Mouse (Mus musculus): Measurements from ENCODE around the gene Pnpo.

Pnpo gene

DNA sequence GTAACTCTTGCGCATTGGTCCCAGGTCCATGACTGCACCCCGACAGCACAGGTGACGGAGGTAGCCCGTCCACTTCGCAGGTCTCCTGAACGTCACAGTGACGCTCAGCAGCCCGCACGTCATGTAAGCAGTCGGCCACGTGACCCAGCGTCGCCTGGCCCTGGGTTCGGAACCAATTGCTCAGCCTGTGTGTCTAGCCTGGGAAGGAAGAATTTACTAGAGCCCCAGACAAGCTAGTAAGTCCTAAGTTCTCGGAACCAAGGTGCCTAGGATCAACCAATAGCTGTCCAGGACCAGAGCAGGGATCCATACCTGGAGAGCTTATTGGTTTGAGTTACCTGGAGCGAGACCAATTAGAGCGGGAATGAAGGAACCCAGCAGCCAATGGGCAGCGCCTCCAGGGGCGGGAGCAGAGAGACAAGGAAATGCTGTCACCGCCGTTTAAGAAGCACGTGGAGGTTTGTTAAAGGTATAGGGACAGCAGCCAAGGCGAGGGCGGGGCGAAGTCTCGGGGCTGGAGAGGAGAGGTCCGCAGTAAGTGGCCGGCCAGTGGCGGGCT is at the start of gene Pnpo:
TSS of gene Pnpo (minus strand) at position 241 of the 559 bp plus-strand sequence.
- peak; percentile 95 for DNase-seq (ENCODE audit: low spot score in 2 of 2)

DNA sequence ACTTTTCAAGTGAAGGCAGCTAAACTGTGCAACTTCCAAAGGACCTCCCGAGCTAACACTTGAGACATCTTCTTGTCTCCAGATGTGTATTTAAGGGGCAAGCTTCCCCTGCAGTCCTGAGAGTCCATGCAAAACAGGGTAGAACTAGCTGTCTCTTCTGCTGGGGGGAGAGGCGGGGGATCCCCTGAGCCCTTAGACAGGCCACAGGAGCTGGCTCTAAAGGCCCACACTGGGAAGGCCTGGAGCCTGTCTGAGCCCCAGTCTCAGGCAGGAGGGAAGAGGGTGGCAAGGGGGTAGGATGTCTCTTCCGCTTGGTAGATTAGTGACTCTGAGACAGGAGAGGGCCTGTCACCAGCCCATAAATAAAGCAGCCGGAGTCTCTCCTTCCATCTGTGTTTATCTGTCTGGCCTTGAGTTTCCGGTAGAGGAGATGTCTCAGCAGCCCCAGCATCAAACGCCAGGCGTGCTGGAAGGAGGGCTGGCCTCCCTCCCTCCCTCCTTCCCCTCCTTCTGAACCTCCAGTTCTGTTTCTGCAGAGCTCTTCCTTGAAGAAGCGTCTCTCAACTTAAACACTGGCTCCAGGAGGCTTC is 49.0 kb upstream of the Pnpo start:
- no peak for DNase-seq (ENCODE audit: low spot score in 2 of 2)

DNA sequence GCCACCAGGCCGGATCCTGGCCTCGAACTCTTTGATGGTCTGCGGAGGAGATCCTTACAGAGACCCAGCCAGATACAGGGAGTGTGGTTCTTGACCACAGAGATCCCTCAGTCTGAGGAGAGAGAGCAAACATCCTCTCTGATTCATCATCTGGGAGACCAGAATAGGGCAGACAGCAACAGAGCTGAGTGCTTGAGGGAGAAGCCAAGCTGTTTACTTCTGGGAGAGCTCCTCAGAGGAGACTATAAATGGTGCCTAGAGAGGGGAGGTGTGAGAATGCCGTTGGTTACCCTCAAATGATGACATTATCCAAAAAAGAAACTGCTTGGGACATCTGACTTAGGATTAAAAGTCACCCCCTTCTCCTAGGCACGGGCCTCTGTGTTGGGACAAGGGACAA is 47.7 kb upstream of the Pnpo start:
- DNase-seq (ENCODE audit: low spot score in 2 of 2) = no peak

DNA sequence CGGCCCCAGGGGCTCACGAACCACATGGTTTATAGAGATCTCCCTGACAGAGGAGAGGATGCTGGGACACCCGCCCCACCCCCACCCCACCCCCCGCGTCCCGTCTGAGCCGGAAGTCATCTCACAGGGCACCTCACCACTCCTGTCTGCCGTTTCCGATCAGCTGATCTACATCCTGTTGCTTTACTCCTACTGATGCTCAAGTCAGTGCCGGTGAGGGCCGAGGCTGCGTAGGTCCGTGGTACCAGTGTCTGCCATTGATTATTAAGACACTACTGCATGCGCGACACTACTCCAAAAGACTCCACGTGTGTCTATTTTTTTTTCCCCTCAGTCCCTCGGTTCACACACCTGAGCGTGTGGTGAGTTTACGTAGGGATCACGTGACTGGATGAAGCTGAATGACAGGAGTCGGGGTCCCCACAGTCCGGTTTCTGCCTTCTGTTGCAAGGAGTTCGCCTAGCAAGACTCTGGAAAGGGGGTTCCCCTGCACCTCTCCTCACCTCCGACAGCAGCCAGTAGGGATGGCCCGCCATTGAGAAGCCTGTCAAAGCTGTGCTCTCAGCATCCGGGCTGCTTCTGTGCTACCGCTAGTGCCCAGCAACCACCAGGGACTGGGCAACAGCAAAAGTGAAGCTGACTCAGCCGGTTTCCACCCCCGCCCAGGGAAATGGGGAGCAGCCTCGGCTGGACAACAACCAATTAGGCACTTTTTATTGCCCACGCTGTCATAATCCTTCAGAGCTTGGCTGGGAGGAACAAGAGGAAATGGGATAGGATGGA is 44.3 kb upstream of the Pnpo start:
- DNase-seq (ENCODE audit: low spot score in 2 of 2) = peak; percentile 47 to 53

DNA sequence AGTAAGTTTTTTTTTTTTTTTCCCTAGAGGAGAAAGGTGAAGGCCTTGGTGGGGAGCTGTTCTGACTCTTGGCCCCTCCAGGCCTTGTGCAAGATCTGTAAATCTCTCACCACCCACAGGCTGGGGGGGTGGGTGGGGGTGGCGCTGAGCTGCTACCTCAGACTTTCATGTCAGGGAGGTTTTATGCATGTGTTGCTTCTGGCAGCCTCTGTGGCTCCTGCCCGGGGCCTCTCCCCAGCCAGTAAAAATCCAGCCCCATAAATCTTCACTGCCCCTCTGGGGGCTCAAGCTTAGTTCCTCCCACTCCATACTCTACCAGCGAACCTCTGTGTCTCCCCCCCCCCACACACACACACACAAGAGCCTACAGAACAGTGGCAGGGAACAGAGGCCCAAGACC is 42.7 kb upstream of the Pnpo start:
- no peak for DNase-seq (ENCODE audit: low spot score in 2 of 2)

DNA sequence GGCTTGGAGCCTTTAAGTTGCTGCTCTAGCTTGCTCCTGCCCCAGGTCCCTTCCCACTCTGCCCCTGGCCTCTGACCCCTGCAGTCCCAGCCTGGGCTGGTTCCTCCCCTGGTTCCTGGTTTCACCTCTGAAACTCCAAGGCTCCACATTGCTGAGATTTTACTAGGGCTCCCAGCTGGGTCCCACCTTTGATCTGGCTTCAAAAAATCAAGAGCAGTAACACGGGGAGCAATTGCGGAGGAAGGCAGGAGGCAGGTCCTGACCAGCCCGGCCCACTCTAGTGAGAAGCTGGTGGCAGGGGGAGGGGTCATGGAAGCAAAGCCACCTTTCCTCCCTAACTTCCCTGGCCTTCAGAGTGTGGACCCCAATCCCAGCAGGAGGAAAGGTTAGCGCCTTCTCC is 41.1 kb upstream of the Pnpo start:
- no peak for DNase-seq (ENCODE audit: low spot score in 2 of 2)

DNA sequence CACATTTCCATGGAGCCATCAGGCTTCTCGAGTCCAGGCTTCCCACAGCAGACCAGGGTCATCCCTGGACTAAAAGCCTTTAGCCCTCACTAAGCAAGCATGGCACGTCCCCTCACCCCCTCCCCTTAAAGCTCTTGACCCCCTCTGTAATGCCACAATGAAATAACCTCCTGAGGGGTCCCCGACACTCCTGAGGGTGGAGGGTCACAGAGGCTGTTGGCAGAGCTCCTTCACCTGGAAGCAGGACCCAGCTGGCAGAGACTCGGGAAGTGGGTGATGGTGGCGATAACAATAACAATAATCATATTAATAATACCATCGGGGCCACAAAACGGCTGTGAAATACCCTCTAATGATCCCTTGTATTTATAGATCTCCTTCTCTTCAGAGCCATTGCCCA is 39.1 kb upstream of the Pnpo start, which contains the start of gene Sp2:
TSS of gene Sp2 (minus strand) at position 101 of the 400 bp plus-strand sequence.
- no peak for DNase-seq (ENCODE audit: low spot score in 2 of 2)

DNA sequence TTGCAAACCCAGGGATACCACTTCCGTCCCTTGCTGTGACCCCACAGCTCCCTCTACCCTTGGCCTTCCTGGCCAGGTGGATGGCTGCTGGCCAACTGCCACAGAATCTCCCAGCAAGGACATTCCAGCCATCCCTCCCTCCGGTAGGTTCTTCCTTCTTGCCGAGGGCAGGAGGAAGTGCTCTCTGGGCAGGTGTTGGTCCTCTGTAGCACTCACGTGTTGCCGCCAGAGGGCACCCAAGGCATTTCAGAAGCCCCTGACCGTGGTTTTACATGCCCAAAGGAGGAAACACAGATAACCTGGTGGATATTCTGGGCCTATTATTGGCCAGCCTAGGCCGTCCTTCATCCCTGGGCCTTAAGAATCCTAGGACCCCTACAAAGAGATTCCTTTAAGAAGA is 38.6 kb upstream of the Pnpo start:
- peak; percentile 83 to 84 for DNase-seq (ENCODE audit: low spot score in 2 of 2)

DNA sequence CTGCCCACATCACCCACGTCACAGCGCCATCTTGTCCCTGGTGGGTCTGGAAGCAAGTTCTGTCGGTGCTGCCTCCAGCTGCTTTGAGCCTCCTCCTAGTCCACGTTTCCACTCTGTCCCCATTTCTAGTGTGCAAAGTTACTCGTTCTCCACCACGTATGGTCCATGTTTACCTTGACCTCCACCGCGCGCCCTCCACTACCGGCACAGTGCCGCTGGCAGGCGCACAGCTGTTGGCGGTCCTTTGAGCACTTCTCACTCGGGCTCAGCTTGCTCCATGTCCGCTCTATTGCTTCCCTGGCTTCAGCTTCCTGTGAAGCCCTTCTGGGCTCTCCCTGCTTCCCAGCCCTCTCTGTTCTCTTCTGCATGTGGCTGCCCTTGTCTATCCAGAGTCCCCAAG is 37.7 kb upstream of the Pnpo start:
- DNase-seq (ENCODE audit: low spot score in 2 of 2) = no peak

DNA sequence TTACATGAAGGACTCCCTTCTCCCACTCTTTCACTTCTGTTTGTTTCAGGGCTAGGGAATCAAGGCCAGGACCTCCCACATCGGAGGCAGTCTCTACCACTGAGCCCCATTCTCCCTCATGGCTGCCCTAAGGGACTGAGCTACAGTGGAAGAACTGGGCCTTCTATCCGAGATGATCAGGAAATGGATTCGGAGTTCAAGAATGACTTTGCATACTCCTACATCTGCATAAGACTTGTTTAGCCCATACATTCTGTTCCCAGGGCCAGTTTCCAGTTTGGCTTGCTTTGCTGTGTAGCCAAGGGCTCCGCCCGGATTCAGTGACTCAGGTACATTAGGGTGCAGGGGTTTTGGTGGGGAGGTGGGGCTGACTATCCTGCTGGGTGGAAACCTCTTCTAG is 36.2 kb upstream of the Pnpo start:
- no peak for DNase-seq (ENCODE audit: low spot score in 2 of 2)

DNA sequence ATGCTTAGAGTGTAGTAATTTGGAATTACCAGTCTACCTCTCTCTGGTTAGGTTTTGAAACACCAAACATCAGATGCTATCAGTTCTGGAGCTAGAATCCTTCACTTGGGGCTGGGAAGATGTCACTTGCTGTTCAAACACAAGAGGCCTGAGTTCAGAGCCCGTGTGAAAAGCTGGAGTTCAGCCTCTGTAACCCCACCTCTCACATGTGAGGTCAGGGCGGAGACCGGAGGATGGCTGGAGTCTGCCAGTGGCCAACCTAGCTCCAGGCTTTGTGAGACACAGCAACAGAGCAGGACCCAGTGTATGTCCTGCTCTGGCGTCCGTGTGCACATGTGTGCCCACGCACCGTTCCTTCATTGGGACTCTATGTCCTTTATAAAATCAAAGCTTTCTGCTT is 35.5 kb upstream of the Pnpo start:
- DNase-seq (ENCODE audit: low spot score in 2 of 2) = no peak

DNA sequence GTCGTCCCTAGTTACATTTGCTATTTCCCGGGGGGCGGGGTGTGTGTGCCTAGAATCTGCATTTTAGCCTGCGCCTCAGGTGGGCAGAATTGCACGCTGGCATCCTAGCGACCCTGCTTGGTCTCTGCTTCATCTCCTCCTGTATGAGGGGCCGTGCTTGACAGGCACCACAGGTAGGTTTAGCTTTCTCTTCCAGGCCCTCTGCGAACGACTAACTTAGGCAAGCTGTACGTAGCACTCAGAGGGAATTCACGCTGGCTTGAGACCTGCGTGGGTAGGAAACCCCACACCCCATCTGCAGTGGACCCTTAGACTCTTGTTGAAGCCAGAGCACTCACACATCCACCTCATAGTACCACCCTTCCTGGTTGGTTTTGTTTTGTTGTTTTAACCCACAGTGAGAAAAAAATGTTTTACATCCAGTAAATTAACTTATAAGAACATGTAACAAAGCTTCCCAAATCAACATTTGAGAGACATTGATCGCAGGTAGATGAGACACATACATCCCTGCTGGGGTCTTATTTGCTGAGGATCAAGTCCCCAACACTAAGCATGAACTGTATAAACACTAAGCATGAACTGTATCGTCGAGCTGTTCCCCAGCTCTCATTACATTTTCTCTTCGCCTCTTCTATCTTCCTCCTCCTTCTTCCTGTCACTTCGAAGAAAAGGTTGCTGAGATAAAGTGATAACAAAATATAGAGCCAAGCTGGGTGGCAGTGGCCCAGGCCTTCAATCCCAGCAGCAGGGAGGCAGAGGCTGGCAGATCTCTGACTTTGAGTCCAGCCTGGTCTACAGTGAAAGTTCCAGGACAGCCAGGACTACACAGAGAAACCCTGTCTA is 34.8 kb upstream of the Pnpo start:
- DNase-seq (ENCODE audit: low spot score in 2 of 2) = no peak

DNA sequence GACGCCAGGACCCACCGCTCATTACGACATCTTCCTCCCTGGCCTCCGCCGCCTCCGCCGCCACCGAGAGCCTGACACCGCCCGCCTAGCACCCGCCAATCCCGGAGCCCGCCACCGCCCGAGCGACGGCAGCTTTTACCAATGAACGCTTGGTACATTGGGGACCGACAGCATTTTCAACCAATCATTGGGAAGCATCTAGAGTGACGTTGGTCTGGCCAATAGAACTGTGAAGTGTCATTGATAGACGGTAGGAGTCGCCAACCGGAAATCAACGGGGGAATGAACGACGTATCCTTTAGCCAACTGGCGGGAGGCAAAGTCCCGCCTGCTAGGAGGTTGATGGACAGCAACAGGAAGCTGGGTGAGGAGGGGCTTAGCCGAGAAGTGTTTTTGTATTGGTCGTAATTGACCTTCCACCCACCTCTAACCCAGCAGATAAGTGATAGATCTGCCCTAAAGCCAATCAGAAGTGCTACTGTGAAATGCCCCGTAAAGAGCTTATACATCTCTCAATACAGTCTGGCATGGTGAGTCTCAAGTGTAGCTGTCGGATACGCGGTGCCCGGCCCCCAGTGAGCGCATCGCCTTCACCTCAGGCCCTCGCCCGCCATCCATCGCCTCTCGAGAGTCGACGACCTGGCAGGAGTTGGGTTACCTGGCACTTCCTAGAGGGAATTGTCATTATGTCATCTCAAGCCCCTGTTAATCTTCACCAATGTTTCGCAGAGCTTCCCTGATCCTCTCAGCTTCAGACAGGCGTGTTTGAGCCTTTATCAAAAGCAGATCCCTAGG is 34.0 kb upstream of the Pnpo start:
- DNase-seq (ENCODE audit: low spot score in 2 of 2) = peak; percentile 99 to 100

DNA sequence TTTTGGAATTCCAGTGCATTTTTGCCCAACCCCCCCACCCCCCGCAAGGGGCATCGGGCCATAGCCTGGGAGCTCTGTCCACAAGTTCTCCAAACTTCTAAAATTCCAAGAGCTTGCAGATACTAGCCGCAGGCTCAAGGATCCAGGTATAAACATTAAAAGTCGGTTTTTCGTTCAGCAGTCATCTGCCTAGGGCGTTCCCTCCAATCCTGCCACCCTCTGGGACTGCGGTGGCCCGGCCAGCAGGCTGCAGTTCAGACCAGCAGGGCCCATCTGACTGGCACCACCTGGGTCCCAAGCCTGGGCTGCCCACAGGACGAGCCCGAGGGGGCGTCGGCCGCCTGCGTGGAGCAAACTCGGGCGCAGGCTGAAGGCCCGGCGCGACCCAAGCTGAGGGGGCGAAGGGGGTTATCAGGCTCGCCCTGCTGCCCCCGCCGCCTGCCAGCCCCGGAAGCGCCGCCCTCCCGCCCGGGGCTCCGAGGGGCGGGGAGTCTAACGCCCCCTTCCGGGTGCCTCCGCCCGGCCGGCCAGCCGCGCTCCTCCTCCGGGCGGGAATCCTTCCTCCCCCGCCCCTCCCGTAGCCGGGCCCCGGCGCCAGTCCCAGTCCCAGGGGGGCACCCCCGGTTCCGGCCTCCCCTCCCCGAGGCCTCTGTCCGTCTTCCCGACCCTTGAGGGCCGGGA is 33.3 kb upstream of the Pnpo start:
- DNase-seq (ENCODE audit: low spot score in 2 of 2) = peak in 1 of 2 experiments; percentile 72

DNA sequence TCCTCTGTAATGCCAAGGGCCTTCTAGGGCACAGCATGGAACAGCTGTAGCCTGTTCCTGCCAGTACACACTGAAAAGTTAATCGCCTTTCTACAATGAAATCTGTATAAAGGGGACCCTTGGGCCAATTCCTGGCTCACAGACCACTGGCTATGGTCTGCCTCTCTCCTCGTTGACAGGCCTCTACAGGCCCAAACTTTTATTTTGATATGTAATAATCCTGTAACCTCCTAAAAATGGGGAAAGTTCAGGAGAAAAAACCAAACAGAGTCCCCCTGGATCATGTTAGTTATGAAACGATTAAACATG is 32.5 kb upstream of the Pnpo start:
- no peak for DNase-seq (ENCODE audit: low spot score in 2 of 2)

DNA sequence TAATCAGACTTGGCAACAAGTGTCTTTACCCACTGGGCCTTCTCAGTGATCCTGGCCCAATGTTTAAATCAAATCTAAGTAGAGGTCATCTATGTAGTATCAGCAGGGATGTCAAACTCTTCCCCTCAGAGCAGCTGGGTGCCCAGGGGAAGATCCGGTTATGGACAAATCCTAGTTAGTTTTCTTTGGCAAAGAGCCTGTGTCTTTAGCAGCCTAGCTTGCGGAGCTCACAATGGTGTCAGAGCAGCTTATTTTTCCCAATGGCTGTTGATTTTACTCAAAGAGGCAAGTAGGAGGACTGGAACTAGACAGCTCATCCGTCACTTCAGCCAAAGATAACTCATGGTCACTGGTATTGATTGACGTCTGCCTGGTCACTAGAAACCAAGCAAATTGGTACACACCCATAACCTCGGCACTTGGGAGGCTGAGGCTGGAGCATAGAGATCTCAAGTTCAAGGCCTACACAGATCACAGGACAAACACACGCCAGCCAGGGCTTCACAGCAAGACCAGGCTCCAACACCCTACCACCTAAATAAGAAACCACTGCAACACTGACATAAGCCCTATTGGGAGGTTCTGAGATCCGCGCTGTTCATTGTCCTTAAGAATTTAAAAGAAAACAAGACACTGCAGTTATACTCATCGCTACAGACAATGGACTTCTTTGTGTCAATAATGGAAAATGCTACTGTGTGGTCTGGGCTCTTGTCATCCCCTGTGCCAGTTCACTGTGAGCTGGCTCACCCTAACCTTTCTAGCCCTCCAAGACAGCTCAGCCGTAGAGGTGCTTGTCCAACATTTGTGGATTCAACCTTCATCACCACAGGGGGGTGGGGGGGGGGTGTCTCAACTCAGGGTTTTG is 32.0 kb upstream of the Pnpo start:
- no peak for DNase-seq (ENCODE audit: low spot score in 2 of 2)

DNA sequence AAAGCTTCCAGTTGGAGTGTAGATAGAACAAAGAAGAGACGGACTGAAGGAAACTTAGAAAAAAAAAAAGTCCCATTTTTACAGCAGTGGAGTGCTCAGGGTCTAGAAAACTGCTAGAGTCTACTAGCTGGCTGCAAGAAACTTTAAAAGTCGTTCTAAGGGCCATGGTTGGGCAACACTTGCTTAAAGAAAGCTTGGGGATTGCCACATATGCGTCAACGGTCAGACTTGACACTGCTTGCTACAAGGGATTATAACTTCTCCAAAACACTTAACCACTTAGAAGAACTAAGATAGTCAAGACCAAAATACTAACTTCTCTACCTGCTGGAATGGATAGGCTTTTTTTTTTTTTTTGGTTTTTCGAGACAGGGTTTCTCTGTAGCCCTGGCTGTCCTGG is 31.0 kb upstream of the Pnpo start:
- DNase-seq (ENCODE audit: low spot score in 2 of 2) = no peak

DNA sequence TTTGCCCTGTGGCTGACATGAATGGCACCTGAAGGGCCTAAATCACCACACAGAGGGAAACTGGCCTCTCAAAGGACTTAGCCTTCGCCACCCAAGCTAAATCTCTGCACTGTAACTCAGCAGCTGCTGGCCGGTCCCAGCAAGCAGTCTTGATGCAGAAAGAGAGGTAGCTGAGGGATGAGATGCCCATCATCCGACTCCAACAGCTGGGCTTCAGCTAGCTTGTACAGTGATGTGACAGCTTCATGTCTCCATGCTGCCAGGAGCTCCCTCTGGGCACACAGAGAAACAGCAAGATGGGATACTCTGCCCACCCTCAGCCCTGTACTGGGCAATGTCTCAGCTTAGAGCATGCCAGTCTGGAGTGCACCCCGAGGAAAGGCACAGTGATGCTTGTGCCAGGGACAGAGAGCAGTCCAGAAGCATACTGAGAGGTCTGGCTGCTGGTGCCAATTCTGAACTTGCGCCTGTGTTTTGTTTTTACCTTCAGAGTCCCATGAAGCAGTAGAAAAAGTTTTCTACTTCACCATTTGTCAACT is 29.7 kb upstream of the Pnpo start:
- no peak for DNase-seq (ENCODE audit: low spot score in 2 of 2)

DNA sequence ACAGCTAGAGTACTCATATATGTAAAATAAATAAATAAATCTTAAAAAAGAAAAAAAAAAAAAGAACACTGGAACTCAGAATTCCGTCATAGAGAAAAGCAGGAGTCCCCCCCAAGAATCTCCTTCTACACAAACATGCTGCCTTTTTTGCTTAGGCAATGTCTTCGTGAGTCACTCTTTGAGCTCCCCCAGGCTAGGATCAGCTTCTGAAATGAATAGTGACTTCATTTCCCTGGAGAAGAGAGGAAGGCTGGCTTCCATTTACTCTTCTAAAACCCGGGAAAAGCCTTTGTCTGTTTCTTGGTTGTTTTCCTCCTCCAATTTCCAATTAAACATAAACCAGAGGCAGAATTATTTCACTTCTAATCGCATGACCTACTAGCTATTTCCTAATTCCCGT is 29.1 kb upstream of the Pnpo start:
- no peak for DNase-seq (ENCODE audit: low spot score in 2 of 2)

DNA sequence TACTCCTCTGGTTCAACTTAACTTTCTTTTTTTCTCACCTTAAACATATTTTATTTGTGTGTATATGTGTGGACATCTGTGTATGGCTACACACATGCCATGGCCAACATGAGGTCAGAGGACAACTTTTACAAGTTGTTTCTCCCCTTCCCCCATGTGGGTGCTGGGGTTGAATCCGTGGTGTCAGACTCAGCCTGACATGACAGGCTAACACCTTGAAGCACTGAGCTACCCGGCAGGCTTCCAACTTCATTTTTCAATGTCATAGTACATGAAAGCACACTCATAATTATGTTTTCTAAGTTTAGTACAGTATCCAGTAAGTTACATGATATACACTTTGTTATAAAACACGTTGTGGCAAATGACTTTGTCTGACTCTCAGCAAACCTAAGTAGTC is 26.6 kb upstream of the Pnpo start:
- DNase-seq (ENCODE audit: low spot score in 2 of 2) = no peak
